Mouse (Mus musculus) erythroblast, embryonic 14.5 days (primary cell): ENCODE measurements around the gene Rpl18.

Experiments
- GATA1 ChIP-seq: IDR thresholded peaks from 2 replicates; pipeline ENCODE4 v1.6.1; 2012; ENCODE audit warnings: low read length, inconsistent platforms, mixed read lengths
- TAL1 ChIP-seq: IDR thresholded peaks from 3 replicates; pipeline ENCODE4 v1.6.1; 2012; ENCODE audit warnings: low read length, inconsistent platforms, mixed read lengths

DNA sequence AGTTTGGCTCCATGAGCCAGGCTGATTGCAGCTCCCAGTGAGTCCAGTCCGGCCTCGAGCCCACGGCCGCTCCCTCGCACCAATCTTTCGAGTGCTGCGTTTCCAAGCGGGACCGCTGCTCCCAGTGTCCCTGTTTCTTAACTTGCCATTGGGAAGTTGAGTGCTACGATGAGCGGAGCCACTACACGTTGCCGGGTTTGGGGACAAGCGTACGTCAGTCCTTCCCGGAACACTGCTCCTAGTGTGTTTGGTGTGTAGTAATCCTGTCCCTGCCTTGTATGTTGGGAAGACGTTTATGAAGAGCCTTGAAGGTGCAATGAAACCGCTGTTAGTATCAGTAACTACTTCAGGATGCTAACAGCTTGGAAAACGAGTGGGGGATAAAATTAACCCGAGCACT is 3.1 kb downstream of the Rpl18 start:
- TF ChIP-seq TAL1 (no peak), GATA1 (no peak)
